Mouse (Mus musculus) midbrain, embryonic 10.5 days (tissue): ENCODE measurements around the gene Ptprm. TPM values are rescaled to one million over a fixed set of nuclear protein-coding genes. Genes with fewer than 3 reads are reported as not detected.
A peak's percentile ranks its signal among the peaks of the same experiment; 100 is the strongest.

Source experiments
- DNase-seq: peaks from one replicate; pipeline ENCODE4 v3.0.0-alpha.2; 2017; ENCODE audit warnings: low spot score
- H3K27ac ChIP-seq: fragments of 300-500 bp; sonication (generic); replicated peaks from 2 replicates; pipeline ENCODE4 v1.5.1; 2016; ENCODE audit warnings: mild to moderate bottlenecking
- H3K27me3 ChIP-seq: fragments of 300-500 bp; sonication (generic); 2 replicates; pipeline ENCODE4 v1.6.1; 2016; ENCODE audit warnings: low read depth, mild to moderate bottlenecking; ENCODE audit not compliant: poor library complexity, severe bottlenecking
- H3K36me3 ChIP-seq: fragments of 300-500 bp; sonication (generic); 2 replicates; pipeline ENCODE4 v1.6.1; 2016; ENCODE audit warnings: mild to moderate bottlenecking, moderate library complexity
- H3K4me1 ChIP-seq: fragments of 300-500 bp; sonication (generic); 2 replicates; pipeline ENCODE4 v1.6.1; 2016
- H3K4me3 ChIP-seq: fragments of 300-500 bp; sonication (generic); 2 replicates; pipeline ENCODE4 v1.5.1; 2016; ENCODE audit warnings: mild to moderate bottlenecking, moderate library complexity
- H3K9me3 ChIP-seq: fragments of 300-500 bp; sonication (generic); replicated peaks from 2 replicates; pipeline ENCODE4 v1.6.1; 2016; ENCODE audit warnings: mild to moderate bottlenecking
- WGBS: fragments of 180-500 bp; shearing (Covaris S2); methylation state at CpG from one replicate; pipeline ENCODE4 v1.1.7; 2016; 5-methylcytosine and 5-hydroxymethylcytosine counted together
- polyA plus RNA-seq: library from polyadenylated mRNA; unstranded; fragments of >200 nt; fragmentation: Nextera tagmentation; extraction: Ambion mirVana; gene quantifications from 2 replicates; pipeline ENCODE4 v1.2.1, GENCODE M21; 2016

Gene Ptprm
- polyA plus RNA-seq, 1 experiment from 2014 or later: 6.4 TPM

DNA sequence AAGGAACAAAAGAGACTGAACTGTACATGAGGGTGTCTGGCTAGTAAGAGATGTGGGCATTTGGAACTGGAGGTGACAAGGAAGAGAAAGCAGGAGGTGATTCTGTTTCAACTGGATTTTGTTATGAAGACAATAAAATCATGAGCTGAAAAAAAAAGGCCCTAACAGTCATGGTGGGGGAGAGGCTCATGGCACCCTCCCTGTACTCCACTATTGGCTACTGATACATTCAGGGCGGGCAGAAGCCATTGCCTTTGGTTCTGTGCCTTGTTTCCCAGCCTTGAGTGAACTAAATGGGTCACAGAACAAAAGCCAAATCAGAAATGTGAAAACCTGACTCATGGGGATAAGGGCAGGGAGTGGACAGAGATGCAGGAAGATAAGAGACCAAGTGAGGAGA is 575.2 kb downstream of the Ptprm start:
- peak; percentile 6 for DNase-seq

DNA sequence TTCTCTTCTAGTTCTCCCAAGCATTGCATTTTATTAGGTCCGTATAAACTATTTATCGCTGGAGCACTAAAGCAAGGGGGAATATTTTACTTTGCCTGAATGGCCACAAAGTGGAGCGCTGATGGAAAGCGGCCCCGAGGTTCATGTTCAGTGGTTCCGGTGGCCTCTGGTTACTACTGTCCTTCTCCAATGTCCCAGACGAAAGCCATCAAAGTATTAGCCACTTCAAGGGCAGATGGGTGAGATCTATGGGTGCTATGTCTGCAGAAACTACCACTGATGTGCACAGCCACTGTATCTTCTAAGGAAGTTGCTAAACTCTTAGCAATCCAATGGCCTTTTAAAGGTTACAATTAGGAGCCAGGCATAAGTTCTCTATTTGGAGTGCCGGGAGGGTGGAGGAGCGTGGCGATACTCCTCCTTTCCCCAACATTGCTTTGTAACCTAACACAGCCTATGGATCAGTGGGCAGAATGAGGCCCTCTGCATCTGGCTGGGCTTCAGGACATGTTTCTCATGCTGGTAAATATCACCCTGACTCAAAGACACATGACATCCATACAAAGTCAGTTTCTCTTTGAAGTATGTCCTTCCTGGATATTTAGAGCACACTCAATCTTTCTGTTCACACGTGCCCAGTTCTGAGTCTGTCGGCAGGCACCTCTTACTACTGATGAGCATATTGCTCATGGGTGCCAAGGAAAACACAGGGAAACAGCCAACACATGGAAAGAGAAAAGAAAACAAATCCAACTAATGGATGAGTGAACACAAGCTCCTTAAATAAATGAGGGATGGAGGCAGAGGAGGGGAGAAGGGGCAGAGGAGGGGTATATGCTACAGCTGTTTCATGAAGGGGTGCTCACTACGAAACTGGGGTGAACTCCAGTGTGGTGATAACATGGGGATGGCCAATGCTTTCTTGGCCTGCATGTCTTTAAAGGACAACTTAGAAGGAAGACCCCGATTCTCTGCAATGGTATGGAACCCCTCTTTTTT is 584.6 kb downstream of the Ptprm start:
- DNase-seq: no peak
- H3K27me3 ChIP-seq: no peaks in the 10 kb centered on the region
- no peak overlapping the region for H3K4me3 ChIP-seq
- H3K36me3 ChIP-seq: no peaks in the 10 kb centered on the region
- H3K9me3 ChIP-seq: no peaks in the 10 kb centered on the region
- 0 out of 2 replicates have a peak, but pooled peaks cover 5% of the 10 kb centered on the region for H3K4me1 ChIP-seq
- WGBS: 91% methylated on average over 14 of the region's 14 CpGs
- H3K27ac ChIP-seq: no peak overlapping the region

More for the DNA sequence above, 575.2 kb downstream of the Ptprm start:
- H3K27me3 ChIP-seq: no peaks in the 10 kb centered on the region
- H3K36me3 ChIP-seq: no peaks in the 10 kb centered on the region
- no peak overlapping the region for H3K4me3 ChIP-seq
- no peaks in the 10 kb centered on the region for H3K9me3 ChIP-seq
- 76% methylated on average over 1 of the region's 1 CpGs for WGBS
- H3K27ac ChIP-seq: no peak overlapping the region
- H3K4me1 ChIP-seq: 0 out of 2 replicates have a peak, but pooled peaks cover 6% of the 10 kb centered on the region

DNA sequence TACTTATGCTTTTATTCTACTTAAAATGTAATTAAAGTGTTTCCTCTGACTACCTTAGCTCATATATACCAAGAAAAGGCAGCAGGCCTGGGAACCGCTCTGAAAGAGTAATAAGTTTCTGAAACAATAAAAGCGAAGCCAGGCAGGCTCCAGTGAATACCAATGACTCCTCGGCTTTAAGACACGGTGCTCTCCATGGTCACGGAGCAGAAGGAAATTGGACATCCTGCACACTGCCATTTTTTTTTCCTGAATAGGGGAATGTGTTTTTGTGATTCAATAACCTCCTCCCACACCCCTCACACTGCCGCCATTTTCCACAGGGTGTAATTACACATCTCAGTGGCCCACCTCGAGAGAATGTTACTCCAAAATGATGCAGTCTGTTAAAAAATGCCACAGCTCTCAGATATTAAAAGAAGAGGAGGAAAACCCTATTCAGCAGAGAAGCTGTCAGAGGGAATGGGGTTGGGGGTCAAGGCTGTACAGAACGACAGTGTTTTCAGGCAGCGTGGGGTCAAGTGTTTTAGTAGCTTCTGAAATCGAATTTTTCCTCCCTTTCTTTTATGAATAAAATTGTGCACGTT is 585.5 kb downstream of the Ptprm start:
- WGBS: 72% methylated on average over 11 of the region's 11 CpGs
- no peak for DNase-seq

DNA sequence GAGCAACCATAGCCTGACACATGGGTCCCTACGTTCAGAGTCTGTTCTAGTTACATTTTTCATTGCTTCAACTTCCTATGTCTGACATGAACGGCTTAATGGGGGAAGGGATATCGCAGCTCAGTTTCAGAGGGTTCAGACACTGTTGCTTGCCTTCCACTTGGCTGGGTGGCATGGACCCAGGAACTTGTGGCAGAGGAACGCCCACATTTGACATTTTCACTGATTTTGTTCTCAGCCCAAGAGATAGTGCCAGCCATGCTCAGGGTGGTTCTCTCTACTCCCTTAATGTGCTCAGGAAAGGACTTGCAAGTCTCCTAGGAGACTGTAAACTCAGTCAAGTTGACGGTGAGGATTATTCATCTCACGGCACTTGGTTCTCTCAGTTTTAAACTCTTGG is 588.1 kb downstream of the Ptprm start:
- H3K36me3 ChIP-seq: no peaks in the 10 kb centered on the region
- H3K4me3 ChIP-seq: no peak overlapping the region
- no peaks in the 10 kb centered on the region for H3K9me3 ChIP-seq
- H3K27ac ChIP-seq: no peak overlapping the region
- WGBS: 93% methylated on average over 6 of the region's 6 CpGs
- no peaks in the 10 kb centered on the region for H3K27me3 ChIP-seq
- DNase-seq: no peak
- peaks cover 28% of the 10 kb centered on the region for H3K4me1 ChIP-seq

More for the DNA sequence above, 585.5 kb downstream of the Ptprm start:
- Histone ChIP-seq H3K4me3 (no peak overlapping the region), H3K4me1 (0 out of 2 replicates have a peak, but pooled peaks cover 5% of the 10 kb centered on the region), H3K27me3 (no peaks in the 10 kb centered on the region), H3K36me3 (no peaks in the 10 kb centered on the region), H3K27ac (no peak overlapping the region), H3K9me3 (no peaks in the 10 kb centered on the region)

DNA sequence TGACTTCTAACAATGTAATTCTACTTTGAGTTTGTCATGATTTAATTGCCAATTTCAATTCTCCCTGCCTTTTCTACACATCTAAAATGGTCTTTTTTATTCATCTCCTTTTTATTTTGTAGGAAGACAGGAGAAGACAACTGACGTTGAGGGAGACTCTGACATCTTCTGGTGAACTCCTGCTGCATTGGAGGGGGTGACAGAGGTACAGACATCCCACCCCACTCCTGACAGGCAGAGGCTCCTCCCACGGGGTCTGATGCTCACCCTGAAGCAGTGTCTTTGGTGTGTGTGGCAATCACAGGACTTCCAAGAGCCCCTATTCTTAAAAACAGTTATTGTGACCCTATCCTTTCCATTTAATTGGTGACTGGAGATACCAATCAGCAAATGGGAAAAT is 589.8 kb downstream of the Ptprm start:
- WGBS: 80% methylated on average over 2 of the region's 2 CpGs
- DNase-seq: no peak
- Histone ChIP-seq H3K4me3 (no peak overlapping the region), H3K9me3 (no peaks in the 10 kb centered on the region; the same call in 1 of the 2 replicates), H3K4me1 (peaks cover 30% of the 10 kb centered on the region), H3K27me3 (no peaks in the 10 kb centered on the region), H3K36me3 (no peaks in the 10 kb centered on the region), H3K27ac (no peak overlapping the region)

- Histone ChIP-seq H3K4me1 (peaks cover 25% of the 10 kb centered on the region), H3K36me3 (no peaks in the 10 kb centered on the region), H3K27ac (no peak overlapping the region), H3K4me3 (no peak overlapping the region), H3K9me3 (no peaks in the 10 kb centered on the region; the same call in 1 of the 2 replicates), H3K27me3 (no peaks in the 10 kb centered on the region)
- no peak for DNase-seq
- 86% methylated on average over 10 of the region's 10 CpGs for WGBS
Measured at GRCm38 (mm10) chr17:66762716-66763115, 591.5 kb downstream of the Ptprm start.

DNA sequence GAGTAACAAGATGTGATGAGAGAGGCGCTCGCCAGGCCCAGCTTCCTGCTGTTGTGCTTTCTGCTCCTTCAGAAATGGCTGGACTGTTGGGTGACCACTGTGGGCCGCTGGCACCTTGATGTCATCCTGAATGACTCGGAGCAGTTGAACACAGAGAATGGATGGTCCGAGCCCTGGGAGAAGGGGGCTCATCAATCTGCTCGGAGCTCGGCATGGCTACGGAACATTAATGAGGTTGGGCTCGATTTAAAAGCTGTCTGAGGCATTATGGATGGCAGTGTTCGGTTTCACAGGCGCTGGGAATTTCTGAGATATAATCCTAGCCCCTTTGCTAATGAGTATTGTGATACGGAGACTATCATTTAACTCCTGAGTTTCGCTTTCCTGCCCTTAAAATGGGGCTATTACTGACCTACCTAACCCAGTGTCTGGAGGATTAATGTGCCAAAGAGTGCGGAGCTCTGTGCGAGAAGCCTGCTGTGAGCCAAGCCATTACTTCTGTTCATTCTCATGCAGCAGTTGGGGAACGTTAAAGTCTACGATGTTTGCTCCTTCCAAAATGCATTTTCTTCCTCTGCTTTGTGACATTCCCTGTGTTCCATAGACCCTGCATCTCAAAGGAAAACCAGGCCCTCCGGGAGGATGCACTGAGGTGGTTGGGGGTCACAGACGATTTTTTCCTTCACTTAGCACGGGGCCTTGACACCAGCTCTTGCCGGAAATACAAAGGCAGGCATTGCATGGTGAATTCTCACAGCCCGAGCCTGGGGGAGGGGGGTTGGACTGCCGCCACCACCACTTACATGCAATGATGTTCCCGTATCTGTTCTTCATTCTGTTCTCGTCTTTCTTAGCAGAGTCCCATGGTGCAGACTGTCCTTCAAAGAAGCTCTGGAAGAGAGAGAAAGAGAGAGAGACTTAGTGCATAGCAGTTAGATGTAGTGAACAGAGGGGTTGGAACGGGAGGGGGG is 592.6 kb downstream of the Ptprm start:
- Histone ChIP-seq H3K4me1 (peaks cover 35% of the 10 kb centered on the region), H3K4me3 (no peak overlapping the region), H3K9me3 (no peaks in the 10 kb centered on the region; the same call in 1 of the 2 replicates), H3K27me3 (no peaks in the 10 kb centered on the region), H3K36me3 (no peaks in the 10 kb centered on the region), H3K27ac (peak overlapping the region; percentile 1)
- DNase-seq: no peak
- 71% methylated on average over 26 of the region's 26 CpGs for WGBS

DNA sequence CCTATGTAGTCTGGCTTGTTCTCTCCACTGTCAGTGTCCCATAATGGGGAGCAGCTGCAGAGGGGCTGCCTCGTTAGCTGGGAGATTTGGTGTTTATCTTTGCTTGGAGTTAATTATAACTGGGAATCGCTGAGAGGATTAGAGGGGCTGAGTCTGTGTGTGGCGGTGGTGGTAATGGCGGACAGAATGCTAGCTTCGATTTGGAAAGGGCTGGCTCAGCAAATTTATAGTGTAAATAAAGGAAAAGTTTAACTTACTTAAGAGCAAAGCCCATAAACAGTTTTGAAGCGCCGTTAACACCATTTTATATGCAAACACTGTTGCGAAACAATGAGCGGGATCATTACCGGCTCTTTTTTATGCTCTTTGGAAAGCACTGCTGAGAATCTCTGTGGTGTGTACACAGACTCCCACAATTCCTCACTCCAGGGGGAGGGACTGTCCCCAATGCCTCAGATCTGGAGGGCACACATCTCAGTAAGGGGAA is 597.2 kb downstream of the Ptprm start:
- peaks cover 40% of the 10 kb centered on the region for H3K4me1 ChIP-seq
- 49% methylated on average over 10 of the region's 10 CpGs for WGBS
- H3K4me3 ChIP-seq: no peak overlapping the region
- peak overlapping the region; percentile 71 for H3K27ac ChIP-seq
- H3K27me3 ChIP-seq: no peaks in the 10 kb centered on the region
- H3K9me3 ChIP-seq: no peaks in the 10 kb centered on the region; the same call in 1 of the 2 replicates
- no peaks in the 10 kb centered on the region for H3K36me3 ChIP-seq
- DNase-seq: no peak

DNA sequence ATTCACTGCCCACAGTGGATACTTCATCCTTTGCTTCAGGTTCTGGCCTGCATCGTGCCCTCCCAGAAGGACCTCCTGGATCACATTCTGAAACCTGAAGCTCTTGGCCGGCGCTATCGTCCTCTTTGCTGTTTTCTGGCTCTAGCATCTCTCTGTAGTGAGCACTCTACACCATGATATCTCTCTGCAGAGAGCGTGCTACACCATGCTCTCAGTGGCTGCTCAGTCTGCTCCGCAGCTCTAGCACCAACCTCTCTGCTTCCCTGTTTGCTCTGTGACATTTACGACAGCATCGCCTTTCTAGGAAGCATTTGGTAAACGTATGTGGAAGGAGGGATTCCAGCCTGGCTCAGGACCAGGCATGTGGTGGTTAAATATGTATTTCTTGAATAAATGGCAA is 597.8 kb downstream of the Ptprm start:
- H3K27me3 ChIP-seq: no peaks in the 10 kb centered on the region
- peaks cover 34% of the 10 kb centered on the region for H3K4me1 ChIP-seq
- no peaks in the 10 kb centered on the region; the same call in 1 of the 2 replicates for H3K9me3 ChIP-seq
- peak overlapping the region; percentile 71; the same call in 1 of the 2 replicates for H3K27ac ChIP-seq
- 80% methylated on average over 9 of the region's 9 CpGs for WGBS
- no peak overlapping the region for H3K4me3 ChIP-seq
- no peaks in the 10 kb centered on the region for H3K36me3 ChIP-seq
- no peak for DNase-seq

GRCm38 (mm10) chr17:66755191-66755654 is 599.0 kb downstream of the Ptprm start:
- H3K27me3 ChIP-seq: no peaks in the 10 kb centered on the region
- H3K27ac ChIP-seq: peak overlapping the region; percentile 46; the same call in 1 of the 2 replicates
- DNase-seq: peak; percentile 71
- H3K4me1 ChIP-seq: peaks cover 28% of the 10 kb centered on the region
- no peaks in the 10 kb centered on the region for H3K36me3 ChIP-seq
- no peaks in the 10 kb centered on the region for H3K9me3 ChIP-seq
- WGBS: 12% methylated on average over 3 of the region's 3 CpGs
- 0 out of 2 replicates have a peak overlapping the region, but pooled peaks have one; percentile 21 for H3K4me3 ChIP-seq

DNA sequence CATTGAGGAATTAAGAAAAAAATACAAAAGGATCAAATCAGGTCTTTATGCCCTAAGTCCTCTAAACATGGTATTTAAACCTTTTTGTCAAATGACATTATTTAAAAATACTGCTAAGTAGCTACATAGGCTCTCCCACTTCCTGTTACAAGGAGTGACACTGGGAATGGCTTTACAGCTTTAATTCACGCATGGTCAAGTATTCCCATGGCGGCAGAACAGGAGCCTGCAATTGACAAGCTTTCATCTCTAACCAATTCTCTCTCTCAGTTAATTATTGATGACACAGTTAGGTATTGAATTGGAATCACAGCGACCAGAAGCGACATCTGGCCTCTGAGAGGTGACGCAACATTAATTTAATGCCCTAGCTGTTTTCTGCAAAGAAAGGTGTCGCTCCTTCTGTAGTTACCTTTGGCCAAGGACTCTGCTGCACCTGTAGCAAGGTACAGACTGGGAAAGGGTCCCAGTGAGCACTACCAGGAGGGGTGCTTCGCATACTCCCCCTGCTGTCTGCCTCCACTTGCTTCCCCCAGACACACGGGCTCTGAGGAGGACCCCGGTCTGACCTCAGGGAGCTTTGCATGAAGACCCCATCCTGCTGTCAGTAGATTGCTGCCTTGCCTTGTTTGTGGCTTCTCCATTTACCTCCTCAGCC is 599.9 kb downstream of the Ptprm start:
- no peak overlapping the region; the same call in 1 of the 2 replicates for H3K27ac ChIP-seq
- H3K9me3 ChIP-seq: no peaks in the 10 kb centered on the region
- no peaks in the 10 kb centered on the region for H3K36me3 ChIP-seq
- no peak for DNase-seq
- H3K4me1 ChIP-seq: peaks cover 28% of the 10 kb centered on the region
- no peaks in the 10 kb centered on the region for H3K27me3 ChIP-seq
- no peak overlapping the region for H3K4me3 ChIP-seq
- 78% methylated on average over 9 of the region's 9 CpGs for WGBS
